Mouse (Mus musculus) heart, adult 2 months (tissue): ENCODE measurements around the gene Nt5e.

Source experiments
- CTCF ChIP-seq: fragments of 200-600 bp; IDR thresholded peaks from 2 replicates; pipeline ENCODE4 v1.8.1; 2022; ENCODE audit warnings: antibody characterized with exemption, mild to moderate bottlenecking, moderate library complexity
- POLR2A ChIP-seq: fragments of 200-500 bp; IDR thresholded peaks from 2 replicates; pipeline ENCODE4 v1.6.1; 2011; ENCODE audit warnings: mild to moderate bottlenecking, low read depth, low read length, control low read depth; ENCODE audit not compliant: insufficient read depth

DNA sequence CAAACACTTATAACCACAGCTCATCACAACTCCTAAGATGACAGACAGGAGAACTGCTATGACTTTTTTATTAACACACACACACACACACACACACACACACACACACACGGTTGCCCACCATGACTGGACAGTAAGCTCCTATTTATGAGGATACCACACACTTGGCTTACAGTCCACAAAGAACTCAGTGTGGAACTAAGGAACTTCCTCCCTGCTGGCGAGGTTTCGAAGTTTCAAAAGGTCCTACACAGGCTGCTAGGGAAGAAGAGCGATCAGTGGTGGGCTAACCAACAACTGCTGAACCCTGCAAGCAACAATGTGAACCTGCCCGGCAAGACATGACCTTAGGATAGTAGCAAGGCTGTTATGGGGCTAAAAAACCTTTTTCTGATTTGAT is 50.5 kb downstream of the Nt5e start:
- TF ChIP-seq CTCF = no peak
- no peak for TF ChIP-seq POLR2A
